Mouse (Mus musculus) lung, postnatal 10 days (tissue): Measurements from ENCODE around the gene Gal3st1.

ENCODE experiments used
- DNase-seq: peaks from one replicate; pipeline ENCODE4 v3.0.0; 2021

Gal3st1 gene

GRCm38 (mm10) chr11:4035116-4035892 lies 51.9 kb downstream of the Gal3st1 start:
- DNase-seq, result peak; percentile 45

GRCm38 (mm10) chr11:4035916-4036315 lies 52.5 kb downstream of the Gal3st1 start:
- DNase-seq, result peak; percentile 21

- no peak for DNase-seq
These were observed 53.1 kb downstream of the Gal3st1 start for GRCm38 (mm10) chr11:4036365-4037084.

- no peak for DNase-seq
These were observed 56.5 kb downstream of the Gal3st1 start for GRCm38 (mm10) chr11:4039951-4040350.

GRCm38 (mm10) chr11:4041123-4041625 lies 57.7 kb downstream of the Gal3st1 start:
- DNase-seq, result no peak

- DNase-seq, result no peak
These were observed 59.6 kb downstream of the Gal3st1 start for GRCm38 (mm10) chr11:4043081-4043480.

GRCm38 (mm10) chr11:4046526-4046925 lies 63.1 kb downstream of the Gal3st1 start:
- DNase-seq, result peak; percentile 63

GRCm38 (mm10) chr11:4047766-4048165 lies 64.3 kb downstream of the Gal3st1 start:
- DNase-seq, result no peak

- no peak for DNase-seq
These were observed 65.0 kb downstream of the Gal3st1 start for GRCm38 (mm10) chr11:4048438-4048837.
